Mouse (Mus musculus): Measurements from ENCODE around the gene Emg1.

DNA sequence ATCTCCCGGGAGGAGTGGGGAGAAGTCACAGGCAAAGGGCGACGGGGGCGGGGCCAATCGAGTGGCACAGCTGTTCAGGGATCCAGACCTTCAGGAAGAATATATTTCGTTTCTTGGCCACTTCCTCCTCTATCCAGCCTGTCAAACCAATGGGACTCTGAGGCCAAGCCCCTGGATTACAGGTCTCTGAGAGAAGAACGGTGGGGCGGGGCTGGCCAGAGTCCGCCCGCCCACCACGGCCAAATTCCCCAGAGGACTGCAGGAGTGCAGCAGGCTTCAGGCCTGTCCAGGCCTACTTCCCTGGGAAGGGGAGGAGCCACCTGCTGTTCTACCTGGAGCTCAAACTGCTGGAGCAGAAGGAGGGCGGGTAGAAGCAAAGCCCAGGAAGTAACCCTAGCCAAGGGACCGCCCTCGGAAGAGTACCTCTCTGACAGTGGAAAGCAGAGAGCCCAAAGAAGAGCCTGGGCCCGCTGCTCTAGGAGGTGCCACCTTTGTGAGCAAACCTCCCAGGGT is 26.6 kb upstream of the Emg1 start, which contains the start of gene Ptpn6:
- TF ChIP-seq CTCF (IDR thresholded peaks at IDR 0.05; ENCODE audit: low read depth, low read length) (no peak), POLR2A (IDR thresholded peaks at IDR 0.05; ENCODE audit: insufficient read depth, low read length) (no peak), EP300 (IDR thresholded peaks at IDR 0.05; ENCODE audit: insufficient read depth, low read depth, low read length) (no peak)

Data from ES-Bruce4 (cell line).